Mouse (Mus musculus): ENCODE measurements at regions not wholly inside any gene's neighbourhood (a gene's known extent, or its start where the extent isn't known, plus 50 kb on each side); places are given as distances from the start of the nearest gene placed in this dataset.
A peak's percentile ranks its signal among the peaks of the same experiment; 100 is the strongest.

DNA sequence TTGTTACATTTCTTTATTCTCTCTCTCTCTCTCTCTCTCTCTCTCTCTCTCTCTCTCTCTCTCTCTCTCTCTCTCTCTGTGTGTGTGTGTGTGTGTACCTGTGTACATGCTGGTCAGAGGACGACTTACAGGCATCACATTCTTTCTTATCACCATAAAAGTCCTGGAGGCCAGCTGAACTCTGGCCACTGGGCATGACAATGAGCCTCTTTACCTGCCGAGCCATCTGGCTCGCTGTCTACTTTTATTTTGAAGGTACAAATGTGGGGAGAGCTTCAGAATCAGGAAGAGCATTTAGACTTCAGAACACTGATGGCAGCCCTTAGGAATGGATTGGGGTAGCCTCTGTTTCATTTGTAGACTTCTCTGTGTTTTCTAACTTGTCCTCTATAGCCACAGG lies 171.0 kb downstream of the Zfp36l1 start:
- no peak for DNase-seq (ENCODE audit: low read depth)

DNA sequence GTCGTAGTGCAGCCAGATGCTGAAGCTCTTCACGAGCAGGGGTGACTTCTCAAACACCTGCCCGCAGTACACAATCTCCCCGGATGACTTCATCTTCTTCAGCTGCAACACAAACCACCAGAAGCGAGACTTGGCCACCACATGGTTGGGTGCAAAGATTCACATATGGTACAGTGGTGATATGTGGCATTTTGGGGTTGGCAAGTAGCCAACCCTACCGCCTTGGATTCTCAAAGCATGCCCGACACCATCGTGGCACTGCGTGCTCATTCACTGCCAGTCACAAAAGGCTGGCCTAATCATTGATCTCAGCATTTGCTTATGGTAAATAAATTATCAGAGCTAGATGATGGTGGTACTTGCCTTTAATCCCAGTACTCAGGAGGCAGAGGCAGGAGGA lies 173.4 kb downstream of the Zfp36l1 start:
- DNase-seq (ENCODE audit: low read depth), result no peak

DNA sequence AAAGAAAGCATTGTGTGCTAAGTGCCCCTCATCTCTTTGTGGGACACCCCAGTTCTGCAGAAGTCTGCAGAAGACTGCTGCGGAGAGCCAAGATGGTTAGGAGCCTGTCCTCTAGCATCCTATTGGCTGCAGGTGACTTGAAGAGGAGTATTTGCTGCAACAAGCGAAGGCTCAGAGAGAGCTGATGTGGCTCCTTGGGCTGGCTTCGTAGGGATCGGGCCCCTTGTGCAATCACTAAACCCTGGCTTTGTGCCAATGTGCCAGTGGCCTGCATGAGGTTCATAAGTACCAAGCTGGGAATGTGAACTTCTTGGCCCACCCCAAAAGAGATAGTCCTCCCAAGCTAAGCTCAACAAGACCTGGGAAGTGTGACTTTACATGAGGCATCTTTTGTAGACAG lies 174.9 kb downstream of the Zfp36l1 start:
- peak; percentile 53 for DNase-seq (ENCODE audit: low read depth)

GRCm38 (mm10) chr12:79936698-79937097 lies 176.1 kb downstream of the Zfp36l1 start:
- peak; percentile 91 for DNase-seq (ENCODE audit: low read depth)

DNA sequence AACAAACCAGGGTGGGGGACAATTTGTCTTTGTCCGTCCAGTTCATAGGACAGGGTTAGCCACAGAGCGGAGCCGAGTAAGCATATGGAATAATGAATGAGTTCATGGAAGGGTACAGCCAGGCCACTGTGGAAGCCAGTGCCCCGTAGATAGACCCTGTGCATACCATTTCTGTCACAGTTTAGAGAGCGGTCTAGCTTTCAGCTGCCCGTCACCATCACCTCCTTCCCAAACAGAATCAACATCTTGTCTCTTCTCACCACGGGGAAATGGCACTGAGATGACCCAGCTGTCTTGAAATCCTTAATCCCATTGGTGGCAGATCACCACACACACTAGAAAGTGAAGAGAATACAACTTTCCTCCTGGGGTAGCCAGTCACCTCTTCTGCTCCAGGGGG lies 178.7 kb downstream of the Zfp36l1 start:
- DNase-seq (ENCODE audit: low read depth), result no peak

DNA sequence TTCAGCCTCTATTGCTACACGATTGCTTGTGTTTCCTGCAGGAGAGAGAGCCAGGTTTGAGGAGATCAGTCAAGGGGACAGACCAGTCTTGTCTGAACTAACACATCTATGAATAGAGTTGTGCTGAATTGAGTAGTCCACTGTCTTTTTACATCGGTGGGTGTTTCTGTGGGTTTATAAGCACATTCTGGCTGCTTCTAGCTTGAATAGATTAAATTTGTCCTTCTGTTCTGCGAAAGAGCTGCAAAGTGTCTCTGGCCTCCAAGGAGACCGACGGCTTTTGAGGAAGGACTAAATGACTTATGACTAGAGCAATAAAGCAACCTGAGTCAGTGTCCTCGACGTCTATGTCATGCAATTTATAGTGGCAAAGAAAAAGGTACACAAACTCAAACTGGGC lies 179.9 kb downstream of the Zfp36l1 start:
- DNase-seq (ENCODE audit: low read depth), result no peak

DNA sequence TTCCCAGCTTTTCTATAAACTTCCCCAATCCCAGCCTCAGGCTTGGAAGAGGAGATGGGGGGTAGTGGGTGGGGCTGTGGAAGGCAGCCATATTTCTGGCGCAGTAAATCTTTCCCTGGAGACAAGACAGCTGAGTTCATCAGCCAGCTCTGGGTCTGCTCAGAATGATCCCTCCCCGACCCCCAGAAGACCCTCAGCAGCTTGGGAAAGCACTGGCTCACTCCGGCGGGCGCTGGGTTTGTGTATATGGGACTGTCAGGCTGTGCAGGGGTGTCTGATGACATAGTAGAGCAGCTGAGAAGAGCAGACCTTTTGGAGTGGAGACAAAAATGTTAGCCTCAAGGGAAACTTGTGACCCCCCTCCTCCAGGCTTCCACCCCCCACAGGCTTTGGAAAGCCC lies 181.4 kb downstream of the Zfp36l1 start:
- peak; percentile 22 for DNase-seq (ENCODE audit: low read depth)

DNA sequence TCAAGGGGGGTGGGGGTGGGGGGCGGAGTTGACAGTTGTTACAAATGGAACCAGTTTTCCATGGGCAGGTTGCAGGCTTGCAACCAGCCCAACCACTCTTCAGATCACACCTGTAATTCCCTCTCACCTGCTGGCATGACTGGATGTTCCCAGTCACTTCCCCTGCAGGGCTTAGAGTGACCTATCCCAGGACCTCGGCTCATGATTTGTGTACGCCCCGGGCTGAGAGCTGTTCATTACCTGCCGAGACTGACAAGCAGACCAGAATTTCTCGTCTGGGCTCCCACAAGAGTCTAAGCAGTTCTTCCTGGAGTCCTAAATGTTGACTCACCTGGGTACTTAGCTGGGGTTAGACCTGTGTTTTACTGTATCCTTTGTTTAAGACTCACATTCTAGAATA lies 183.0 kb downstream of the Zfp36l1 start:
- DNase-seq (ENCODE audit: low read depth), result no peak

DNA sequence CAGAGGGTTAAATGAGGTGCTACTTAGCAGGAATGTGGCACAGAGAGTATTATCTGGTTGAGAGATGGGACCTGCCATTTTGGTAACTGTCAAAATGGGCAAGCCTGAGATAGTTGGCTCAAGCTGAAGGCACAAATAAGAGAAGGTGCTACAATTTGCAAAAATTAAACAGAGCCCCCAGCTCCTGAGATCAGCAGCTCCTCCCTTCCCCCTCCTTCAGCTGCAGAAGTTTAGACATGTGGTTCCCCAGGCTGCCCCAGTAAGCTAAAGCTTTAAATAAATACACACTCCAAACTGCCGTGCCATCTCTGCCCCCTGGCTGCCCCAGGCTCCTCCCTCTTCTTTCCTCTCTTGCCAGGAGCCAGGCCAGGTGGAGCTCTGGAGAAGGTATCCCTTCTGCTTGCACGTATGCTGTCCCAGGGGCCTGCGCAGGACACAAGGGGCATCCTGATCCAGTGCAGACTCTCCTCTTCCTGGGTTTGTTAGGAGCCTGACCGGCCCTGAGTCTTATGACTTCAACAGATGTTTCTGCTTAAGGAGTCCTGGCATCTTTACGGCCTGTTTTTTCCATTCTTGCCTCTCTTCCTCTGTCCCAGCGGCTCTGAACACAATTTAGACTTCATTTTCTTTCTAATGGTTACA lies 184.0 kb downstream of the Zfp36l1 start:
- DNase-seq (ENCODE audit: low read depth), result peak; percentile 91

DNA sequence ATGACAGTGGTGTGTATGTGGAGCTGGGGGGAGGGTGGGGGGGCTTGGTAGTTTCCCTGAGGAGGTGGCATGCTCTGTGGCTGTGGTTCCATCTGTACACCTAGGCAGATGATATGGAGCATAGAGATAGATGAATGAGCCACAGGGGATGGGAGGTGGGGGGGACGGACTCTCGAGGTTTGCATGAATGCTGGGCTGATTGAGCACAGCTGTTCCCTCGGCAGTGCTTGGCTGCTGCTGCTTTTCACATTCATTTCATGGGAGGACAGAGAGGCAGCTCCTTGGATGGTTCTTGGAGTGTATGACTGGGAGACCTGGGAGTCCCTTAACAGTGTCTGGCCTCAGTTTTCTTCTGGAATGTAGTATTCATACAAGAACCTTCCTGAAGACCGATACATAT lies 184.5 kb downstream of the Zfp36l1 start:
- peak; percentile 84 for DNase-seq (ENCODE audit: low read depth)

- peak; percentile 84 for DNase-seq (ENCODE audit: low read depth)
Measured at GRCm38 (mm10) chr12:79925704-79926588, 186.9 kb downstream of the Zfp36l1 start.

DNA sequence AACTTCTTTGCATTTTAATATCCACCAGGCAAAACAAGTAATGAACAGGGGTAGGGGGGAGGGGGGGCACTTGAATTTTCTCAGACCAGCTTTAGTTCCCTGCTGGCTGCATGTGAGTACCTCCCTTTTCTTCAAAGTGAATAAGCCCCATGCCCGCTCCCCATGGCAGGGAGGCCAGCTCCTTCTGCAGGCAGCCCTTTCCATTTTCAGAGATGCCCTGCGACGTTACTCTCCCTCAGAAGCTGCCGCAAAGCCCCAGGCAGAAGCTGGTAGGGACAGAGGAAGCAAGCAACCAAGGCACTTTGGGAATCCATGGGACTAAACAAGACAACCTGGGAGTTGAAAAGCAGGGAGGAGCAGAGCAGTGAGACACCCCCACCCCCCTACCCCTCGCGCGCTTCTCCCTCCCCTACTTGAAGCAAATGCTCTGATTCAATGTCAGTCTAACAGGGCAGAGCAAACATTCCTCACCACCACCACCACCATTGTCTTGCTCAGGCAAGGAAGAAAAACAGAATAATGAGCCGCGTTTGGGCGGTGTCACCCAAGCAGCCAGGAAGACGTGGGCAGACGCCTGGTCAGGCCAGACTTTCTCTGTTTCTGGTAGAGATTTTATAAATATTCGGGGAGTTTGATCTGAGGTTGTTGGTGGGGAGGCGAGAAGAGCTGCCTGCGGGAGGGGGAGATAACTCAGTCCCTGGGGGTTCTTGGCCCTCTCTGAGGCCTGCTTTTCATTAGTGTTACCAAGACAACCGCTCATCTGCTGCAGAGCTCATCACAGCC lies 187.7 kb downstream of the Zfp36l1 start:
- DNase-seq (ENCODE audit: low read depth), result peak; percentile 89

- no peak for DNase-seq (ENCODE audit: low read depth)
Measured at GRCm38 (mm10) chr12:79923811-79924210, 189.0 kb downstream of the Zfp36l1 start.

DNA sequence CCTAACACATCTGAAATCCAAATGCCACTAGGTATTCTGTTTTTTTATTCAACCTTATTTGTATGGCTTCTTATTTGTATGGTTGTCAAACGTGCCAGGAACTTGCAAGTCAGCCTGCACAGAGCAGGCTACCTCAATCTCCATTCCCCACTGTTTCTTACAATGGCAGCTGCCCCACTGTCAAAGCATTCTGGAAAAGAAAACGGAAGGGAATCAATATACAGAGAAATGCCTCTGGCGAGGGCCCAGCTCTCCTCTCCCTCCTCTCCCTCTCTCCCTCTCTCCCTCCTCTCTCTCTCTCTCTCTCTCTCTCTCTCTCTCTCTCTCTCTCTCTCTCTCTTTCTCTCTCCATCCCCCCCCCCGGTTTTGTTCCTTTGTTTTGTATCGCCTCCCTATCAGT lies 191.0 kb downstream of the Zfp36l1 start:
- DNase-seq (ENCODE audit: low read depth), result no peak

DNA sequence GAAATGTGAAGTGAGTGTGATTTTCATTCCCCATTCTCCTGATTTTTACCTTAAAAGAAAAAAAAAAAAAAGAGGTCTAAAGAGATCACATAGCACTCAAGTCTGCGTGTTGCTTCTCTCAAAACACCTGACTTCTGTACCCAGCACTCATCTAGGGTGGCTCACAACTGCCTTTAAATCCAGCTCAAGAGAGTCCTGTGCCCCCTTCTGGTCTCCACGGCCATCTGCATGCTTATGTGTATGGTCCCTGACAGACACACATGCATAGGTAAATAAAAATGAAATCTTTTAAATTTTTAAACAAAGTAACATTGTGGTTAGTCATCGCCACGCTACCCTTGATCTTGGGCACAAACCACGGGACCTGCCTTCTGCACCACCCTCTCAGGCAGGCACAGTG lies 193.8 kb downstream of the Zfp36l1 start:
- no peak for DNase-seq (ENCODE audit: low read depth)

DNA sequence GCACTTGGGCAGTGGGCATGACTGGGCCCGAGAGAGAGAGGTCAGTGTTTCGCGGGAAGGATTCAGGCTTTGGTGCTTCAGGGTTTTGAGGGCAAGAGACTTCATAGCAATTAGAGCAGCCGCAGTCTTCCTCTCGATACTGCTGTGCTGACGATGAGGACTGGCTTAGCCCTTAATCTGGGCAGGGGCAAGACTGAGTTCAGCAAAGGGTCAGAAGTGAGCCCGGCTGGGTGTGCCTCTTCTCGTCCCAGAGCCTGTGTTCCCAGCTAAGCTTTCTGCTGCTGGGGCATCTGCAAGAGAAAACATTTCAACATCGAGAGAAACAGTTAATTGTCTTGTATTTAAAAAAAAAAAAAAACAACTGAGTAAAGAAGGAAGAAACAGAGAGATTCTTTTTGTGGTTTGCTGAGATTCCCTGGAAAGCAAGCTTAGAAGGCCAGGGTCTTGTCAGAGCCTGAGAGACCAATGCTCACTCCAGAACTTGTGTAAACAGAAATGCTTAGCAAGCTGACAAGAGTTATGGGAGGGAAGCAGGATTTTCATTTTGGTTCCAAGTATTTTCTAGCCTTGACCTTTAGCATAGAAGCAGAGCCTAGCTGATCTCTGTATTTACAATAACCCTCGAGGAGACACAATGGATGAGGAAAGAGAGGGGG lies 195.1 kb downstream of the Zfp36l1 start:
- DNase-seq (ENCODE audit: low read depth), result peak; percentile 77

DNA sequence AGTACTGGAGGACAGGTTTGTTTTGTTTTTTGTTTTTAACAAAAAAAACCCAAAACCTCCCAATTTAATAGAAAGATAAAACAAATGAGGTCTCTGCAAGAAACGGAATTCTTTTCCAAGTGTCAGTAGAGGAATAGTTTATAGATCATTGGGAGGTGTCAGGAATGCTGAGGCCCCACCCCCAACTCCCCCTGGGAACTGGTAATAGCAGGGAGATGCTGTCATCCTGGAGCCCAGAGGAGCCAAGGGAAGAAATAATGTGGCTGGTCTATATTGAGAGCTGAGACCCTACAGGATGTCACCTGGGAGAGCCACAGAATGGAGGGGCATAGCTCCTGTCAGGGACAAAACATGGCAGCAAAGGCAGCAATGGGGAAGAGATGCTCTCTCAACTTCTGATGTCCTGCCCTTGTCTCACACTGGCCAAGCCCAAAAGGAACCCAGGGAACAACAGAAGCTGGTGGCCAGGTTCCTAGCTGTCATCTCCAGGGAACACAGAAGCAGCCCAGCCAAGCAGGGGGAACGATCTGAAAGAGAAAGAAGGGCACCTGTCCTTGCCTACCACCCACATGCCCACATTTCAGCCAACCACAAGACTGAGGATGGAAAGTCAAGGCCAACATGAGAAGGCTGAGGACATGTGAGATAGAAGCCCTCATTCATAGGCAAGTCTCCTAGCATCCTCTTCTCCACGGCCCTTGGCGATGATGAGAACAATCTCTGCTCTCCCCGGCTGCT lies 195.7 kb downstream of the Zfp36l1 start:
- peak; percentile 19 for DNase-seq (ENCODE audit: low read depth)

DNA sequence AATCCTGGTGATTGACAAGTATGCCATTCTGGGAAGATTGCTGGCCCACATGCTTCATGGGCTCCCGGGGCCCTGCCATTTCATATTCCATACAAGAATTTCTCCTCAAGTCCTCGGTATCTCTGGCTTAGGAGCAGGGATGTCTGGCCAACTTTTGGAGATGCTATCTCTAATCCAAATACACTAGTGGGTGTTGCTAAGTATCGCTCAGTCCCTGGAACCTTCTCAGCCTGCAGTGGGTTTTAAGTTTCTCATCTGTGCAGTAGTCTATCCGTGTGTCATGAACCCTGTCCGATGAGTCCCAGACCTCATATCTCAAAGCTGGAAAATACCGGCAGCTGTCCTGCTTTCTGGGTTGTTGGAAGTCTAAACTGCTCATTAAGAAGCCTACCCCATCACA lies 198.9 kb downstream of the Zfp36l1 start:
- DNase-seq (ENCODE audit: low read depth), result peak; percentile 45

GRCm38 (mm10) chr12:79912281-79913063 lies 200.3 kb downstream of the Zfp36l1 start:
- DNase-seq (ENCODE audit: low read depth), result no peak

DNA sequence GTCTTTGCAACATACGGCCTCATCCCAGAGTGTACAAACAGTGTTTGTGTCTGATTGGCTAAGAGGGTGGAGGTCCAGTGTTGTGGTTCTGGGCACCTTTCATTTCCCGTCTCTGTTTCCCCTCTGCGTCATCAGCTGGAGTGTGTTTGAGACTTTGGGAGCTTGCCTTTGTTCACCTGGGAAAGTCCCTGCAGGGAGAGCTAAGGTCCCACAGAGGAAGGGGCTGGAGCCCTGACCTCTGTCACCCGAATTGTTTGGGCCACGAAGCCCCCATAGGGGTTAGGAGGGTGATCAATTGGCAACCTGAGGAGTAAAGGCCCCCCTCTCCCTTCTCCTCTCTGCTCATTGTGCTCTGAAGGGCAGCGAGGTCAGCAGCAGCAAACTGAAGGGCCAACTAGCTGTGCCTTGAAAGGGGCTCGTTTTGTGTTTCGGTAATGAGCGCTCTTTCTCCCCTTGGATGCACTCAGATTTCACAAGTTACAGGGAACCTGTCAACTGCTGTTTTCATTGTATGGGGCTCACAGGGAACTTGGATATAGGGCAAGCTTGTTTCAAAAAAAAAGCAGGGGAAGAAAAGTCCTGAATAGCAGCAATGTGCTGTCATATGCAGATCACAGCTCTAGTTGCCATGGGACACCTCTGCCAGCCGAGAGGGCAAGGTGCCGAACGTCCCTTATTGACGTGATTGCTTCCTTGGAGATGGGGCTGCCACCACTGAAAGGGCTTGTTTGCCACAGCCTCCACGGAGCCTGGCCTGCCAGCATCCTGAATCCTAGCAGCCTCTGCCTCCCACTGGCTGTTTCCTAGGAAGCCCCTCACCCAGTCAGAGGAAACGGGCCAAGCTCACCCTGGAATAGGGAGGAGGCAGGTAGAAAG lies 201.7 kb downstream of the Zfp36l1 start:
- DNase-seq (ENCODE audit: low read depth), result no peak
